Mouse (Mus musculus): ENCODE data around the gene Rora. TPM values are rescaled to one million over a fixed set of nuclear protein-coding genes. Genes with fewer than 3 reads are reported as not detected.
A peak's percentile ranks its signal among the peaks of the same experiment; 100 is the strongest.

The Rora gene
- polyA plus RNA-seq, 1 experiment from 2014 or later: 4.4 TPM

DNA sequence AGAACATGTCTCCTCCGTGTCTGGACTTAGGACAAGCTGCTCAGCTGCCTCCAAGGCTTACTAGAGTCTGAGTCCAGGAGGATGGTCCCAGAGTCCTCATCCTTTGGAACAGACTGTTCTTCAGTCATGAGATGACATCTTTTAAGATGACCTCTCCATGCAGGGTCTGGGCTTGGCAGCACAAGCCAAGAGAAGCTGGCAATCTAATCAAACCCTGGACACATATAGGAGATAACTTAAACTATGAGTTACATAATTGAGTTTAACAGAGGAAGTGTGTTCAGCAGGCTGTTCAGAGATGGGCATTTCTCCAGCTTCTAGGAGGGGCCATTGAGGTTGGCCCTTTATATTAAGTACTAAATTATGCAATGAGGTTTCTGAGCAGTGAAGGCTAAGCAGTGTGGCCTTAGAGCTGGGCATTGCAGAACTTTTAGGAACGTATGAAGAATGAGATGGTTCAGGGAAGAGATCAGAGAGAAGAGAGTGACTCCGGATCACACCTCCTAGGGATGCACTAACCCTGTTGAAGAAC, 42.9 kb downstream of the Rora start:
- H3K4me3 ChIP-seq (ENCODE audit: low read depth, low read length): no peak overlapping the region
- H3K27ac ChIP-seq (ENCODE audit: low read depth): no peak overlapping the region
- DNase-seq (ENCODE audit: low spot score): no peak
- peaks cover 12% of the 10 kb centered on the region; the same call in 1 of the 2 replicates for H3K4me1 ChIP-seq (replicated peaks; ENCODE audit: control insufficient read depth, insufficient read depth, low read length)
- no peak overlapping the region for H3K4me2 ChIP-seq (ENCODE audit: low read length)
- WGBS: 93% methylated on average over 3 of the region's 3 CpGs
- no peaks in the 10 kb centered on the region for H3K36me3 ChIP-seq (ENCODE audit: control insufficient read depth, insufficient read depth, low read length)
- H3K9me3 ChIP-seq (ENCODE audit: control insufficient read depth, low read length): no peaks in the 10 kb centered on the region
- H3K9ac ChIP-seq (ENCODE audit: low read length): no peak overlapping the region
- H3K27me3 ChIP-seq (replicated peaks; ENCODE audit: control insufficient read depth, insufficient read depth, low read length): no peaks in the 10 kb centered on the region
- ATAC-seq (replicated peaks; ENCODE audit: low FRiP score, low TSS enrichment, low read depth): no peak

DNA sequence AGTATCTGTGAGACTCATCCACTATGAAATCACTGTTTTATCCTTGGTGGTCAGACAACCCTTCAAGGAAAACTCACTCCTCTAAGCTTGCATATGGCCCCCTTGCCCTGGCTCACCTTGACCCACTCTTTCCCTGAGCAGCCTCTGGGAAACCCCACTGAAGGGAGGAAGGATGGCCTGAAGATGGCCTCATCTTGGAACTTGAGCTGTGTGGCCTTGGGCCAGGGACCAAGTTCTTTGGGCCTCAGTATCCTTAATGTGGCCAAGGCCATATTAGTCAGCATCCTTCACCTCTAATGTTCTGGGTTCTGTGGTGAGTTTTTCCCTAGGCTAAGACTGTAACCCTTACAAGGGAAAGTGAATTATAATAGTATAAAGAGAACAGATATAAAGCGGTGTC, 45.8 kb downstream of the Rora start:
- H3K9ac ChIP-seq (ENCODE audit: low read length): no peak overlapping the region
- peaks cover 12% of the 10 kb centered on the region; the same call in 1 of the 2 replicates for H3K4me1 ChIP-seq (replicated peaks; ENCODE audit: control insufficient read depth, insufficient read depth, low read length)
- no peak overlapping the region for H3K4me2 ChIP-seq (ENCODE audit: low read length)

DNA sequence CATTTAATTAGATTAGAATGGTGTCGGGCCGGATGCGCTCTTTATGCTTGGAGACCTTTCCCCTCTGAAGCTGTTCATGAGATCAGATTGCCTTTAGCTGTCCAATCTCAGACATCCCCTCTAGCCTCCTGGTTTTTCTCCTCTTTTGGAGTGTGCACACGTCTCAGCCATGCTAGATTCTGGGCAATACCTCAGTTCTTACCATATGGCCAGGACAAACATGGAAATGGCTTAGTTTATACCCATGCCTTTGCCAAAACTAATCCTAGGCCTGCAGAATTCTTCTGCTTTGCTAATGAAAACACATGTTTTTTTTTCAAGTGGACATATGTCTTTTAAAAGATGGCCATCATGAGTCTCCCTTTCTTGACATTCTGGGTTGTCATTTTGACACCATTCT, 46.3 kb downstream of the Rora start:
- no peaks in the 10 kb centered on the region for H3K27me3 ChIP-seq (replicated peaks; ENCODE audit: control insufficient read depth, insufficient read depth, low read length)
- H3K4me3 ChIP-seq (ENCODE audit: low read depth, low read length): no peak overlapping the region
- H3K9me3 ChIP-seq (ENCODE audit: control insufficient read depth, low read length): no peaks in the 10 kb centered on the region
- no peak overlapping the region for H3K9ac ChIP-seq (ENCODE audit: low read length)
- H3K27ac ChIP-seq (ENCODE audit: low read depth): no peak overlapping the region
- ATAC-seq (replicated peaks; ENCODE audit: low FRiP score, low TSS enrichment, low read depth) (no peak), DNase-seq (ENCODE audit: low spot score) (no peak)
- H3K4me1 ChIP-seq (replicated peaks; ENCODE audit: control insufficient read depth, insufficient read depth, low read length): peaks cover 11% of the 10 kb centered on the region; the same call in 1 of the 2 replicates
- no peak overlapping the region for H3K4me2 ChIP-seq (ENCODE audit: low read length)
- WGBS: 61% methylated on average over 4 of the region's 4 CpGs
- H3K36me3 ChIP-seq (ENCODE audit: control insufficient read depth, insufficient read depth, low read length): no peaks in the 10 kb centered on the region

More for the DNA sequence above, 45.8 kb downstream of the Rora start:
- Histone ChIP-seq H3K9me3 (ENCODE audit: control insufficient read depth, low read length) (no peaks in the 10 kb centered on the region), H3K27ac (ENCODE audit: low read depth) (no peak overlapping the region), H3K27me3 (replicated peaks; ENCODE audit: control insufficient read depth, insufficient read depth, low read length) (no peaks in the 10 kb centered on the region), H3K4me3 (ENCODE audit: low read depth, low read length) (no peak overlapping the region), H3K36me3 (ENCODE audit: control insufficient read depth, insufficient read depth, low read length) (no peaks in the 10 kb centered on the region)
- ATAC-seq (replicated peaks; ENCODE audit: low FRiP score, low TSS enrichment, low read depth): no peak
- 86% methylated on average over 1 of the region's 1 CpGs for WGBS
- no peak for DNase-seq (ENCODE audit: low spot score)

DNA sequence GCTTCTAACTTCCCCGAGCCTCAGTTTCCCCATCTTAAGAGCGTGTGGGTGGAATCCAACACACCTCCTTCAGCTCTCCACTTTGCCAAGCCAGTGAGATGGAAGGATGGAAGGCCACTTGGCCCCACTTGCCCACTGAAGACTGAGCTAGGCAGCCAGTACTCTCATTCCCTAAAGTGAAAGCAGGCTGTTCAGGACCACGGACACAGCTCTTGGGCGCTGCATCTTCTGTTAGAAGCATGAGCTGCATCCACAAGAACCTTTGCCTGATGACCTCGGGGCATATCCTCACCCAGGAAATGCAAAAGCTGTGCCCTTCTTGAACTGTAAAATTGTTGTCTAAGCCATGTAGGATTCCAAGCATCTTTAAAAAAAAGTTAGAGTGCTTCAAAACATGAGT, 54.0 kb downstream of the Rora start:
- WGBS: 54% methylated on average over 5 of the region's 5 CpGs
- DNase-seq (ENCODE audit: low spot score) (no peak), ATAC-seq (replicated peaks; ENCODE audit: low FRiP score, low TSS enrichment, low read depth) (no peak)
- H3K9ac ChIP-seq (ENCODE audit: low read length): no peak overlapping the region
- H3K4me3 ChIP-seq (ENCODE audit: low read depth, low read length): no peak overlapping the region
- no peaks in the 10 kb centered on the region for H3K9me3 ChIP-seq (ENCODE audit: control insufficient read depth, low read length)
- no peaks in the 10 kb centered on the region for H3K27me3 ChIP-seq (replicated peaks; ENCODE audit: control insufficient read depth, insufficient read depth, low read length)
- no peak overlapping the region for H3K27ac ChIP-seq (ENCODE audit: low read depth)
- no peaks in the 10 kb centered on the region for H3K36me3 ChIP-seq (ENCODE audit: control insufficient read depth, insufficient read depth, low read length)
- H3K4me1 ChIP-seq (replicated peaks; ENCODE audit: control insufficient read depth, insufficient read depth, low read length): no peaks in the 10 kb centered on the region
- H3K4me2 ChIP-seq (ENCODE audit: low read length): no peak overlapping the region

DNA sequence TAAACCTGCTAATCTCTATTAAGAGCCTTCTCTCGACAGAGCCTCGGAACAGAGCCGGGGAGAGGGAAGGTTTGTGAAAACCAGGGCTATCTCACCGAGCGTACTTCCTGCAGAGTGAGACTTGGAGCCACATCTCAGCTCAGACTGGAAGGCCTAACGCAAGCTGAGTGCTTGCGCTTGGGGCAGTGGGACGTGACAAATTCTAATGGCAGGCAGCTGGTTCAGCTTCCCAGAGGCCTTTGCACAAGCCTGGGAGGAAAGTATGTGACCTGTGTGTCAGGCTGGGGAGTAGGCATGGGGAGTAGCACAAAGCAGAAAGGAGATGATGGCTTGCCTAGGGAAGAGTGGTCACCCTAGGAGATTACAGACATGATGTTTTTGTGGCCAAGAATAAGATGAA, 55.6 kb downstream of the Rora start:
- Histone ChIP-seq H3K36me3 (ENCODE audit: control insufficient read depth, insufficient read depth, low read length) (no peaks in the 10 kb centered on the region), H3K4me2 (ENCODE audit: low read length) (no peak overlapping the region), H3K27ac (ENCODE audit: low read depth) (no peak overlapping the region), H3K4me3 (ENCODE audit: low read depth, low read length) (no peak overlapping the region), H3K4me1 (replicated peaks; ENCODE audit: control insufficient read depth, insufficient read depth, low read length) (no peaks in the 10 kb centered on the region), H3K9me3 (ENCODE audit: control insufficient read depth, low read length) (no peaks in the 10 kb centered on the region), H3K27me3 (replicated peaks; ENCODE audit: control insufficient read depth, insufficient read depth, low read length) (no peaks in the 10 kb centered on the region), H3K9ac (ENCODE audit: low read length) (no peak overlapping the region)
- WGBS: 75% methylated on average over 8 of the region's 8 CpGs
- DNase-seq (ENCODE audit: low spot score): no peak
- ATAC-seq (replicated peaks; ENCODE audit: low FRiP score, low TSS enrichment, low read depth): no peak

DNA sequence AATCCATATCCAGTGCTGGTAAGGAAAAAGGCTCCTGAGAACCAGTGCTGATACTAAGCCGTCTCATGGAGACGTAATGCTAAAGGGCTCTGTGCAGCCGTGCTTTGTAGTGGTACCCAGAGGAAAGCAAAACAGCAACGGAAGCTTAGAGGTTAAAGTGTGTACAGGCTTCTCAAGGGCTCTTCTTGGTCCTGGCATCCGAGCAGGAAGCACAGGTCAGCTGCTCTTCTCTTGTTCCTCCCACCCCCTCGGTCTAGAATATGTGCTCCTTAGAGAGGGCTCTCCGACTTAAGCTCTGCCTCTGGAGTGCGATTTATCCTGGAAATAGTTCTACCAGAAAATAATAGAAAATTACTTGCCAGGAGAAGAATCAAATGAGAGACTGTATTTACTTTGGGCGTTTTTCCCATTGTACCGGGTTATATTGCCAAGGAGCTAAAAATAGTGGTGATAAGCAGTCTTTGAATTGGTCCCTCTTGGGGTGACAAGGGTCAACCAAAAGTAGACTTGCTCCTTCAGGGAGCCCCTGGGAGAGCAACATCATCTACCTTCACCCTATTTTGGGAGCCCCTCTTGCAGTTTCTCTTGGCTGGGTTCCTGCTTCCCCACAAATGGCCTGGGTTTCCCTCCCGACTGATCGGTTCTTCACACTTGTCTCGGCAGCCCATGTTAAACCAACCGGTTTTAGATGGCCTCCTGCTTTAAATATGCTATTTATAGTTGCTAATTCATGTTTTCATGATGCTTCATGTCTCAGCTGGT, 57.5 kb downstream of the Rora start:
- ATAC-seq (replicated peaks; ENCODE audit: low FRiP score, low TSS enrichment, low read depth) (no peak), DNase-seq (ENCODE audit: low spot score) (no peak)
- 75% methylated on average over 14 of the region's 14 CpGs for WGBS
- no peak overlapping the region for H3K9ac ChIP-seq (ENCODE audit: low read length)
- no peaks in the 10 kb centered on the region for H3K9me3 ChIP-seq (ENCODE audit: control insufficient read depth, low read length)
- H3K4me1 ChIP-seq (replicated peaks; ENCODE audit: control insufficient read depth, insufficient read depth, low read length): no peaks in the 10 kb centered on the region
- no peak overlapping the region for H3K4me3 ChIP-seq (ENCODE audit: low read depth, low read length)
- no peak overlapping the region for H3K4me2 ChIP-seq (ENCODE audit: low read length)
- no peaks in the 10 kb centered on the region for H3K36me3 ChIP-seq (ENCODE audit: control insufficient read depth, insufficient read depth, low read length)
- H3K27me3 ChIP-seq (replicated peaks; ENCODE audit: control insufficient read depth, insufficient read depth, low read length): no peaks in the 10 kb centered on the region
- H3K27ac ChIP-seq (ENCODE audit: low read depth): no peak overlapping the region

DNA sequence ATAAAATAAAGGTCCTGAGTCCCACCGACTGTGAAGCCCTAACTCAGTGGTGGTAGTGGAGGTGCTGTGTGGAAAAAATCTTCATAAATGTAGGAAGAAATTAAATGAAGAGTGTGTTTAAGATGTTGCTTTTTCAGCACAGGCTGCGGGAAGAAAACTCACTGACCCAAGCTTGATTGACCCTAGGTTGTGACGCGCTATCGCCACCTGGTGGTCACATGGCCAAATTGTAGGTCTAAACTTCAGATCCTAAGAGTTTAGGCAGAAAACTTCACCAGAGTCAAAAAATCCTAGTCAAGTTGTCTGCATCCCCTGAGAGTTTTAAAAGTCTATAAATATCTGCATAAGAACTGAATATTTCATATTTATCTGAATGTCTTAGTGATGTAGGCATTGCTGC, 63.4 kb downstream of the Rora start:
- ATAC-seq (replicated peaks; ENCODE audit: low FRiP score, low TSS enrichment, low read depth): no peak

DNA sequence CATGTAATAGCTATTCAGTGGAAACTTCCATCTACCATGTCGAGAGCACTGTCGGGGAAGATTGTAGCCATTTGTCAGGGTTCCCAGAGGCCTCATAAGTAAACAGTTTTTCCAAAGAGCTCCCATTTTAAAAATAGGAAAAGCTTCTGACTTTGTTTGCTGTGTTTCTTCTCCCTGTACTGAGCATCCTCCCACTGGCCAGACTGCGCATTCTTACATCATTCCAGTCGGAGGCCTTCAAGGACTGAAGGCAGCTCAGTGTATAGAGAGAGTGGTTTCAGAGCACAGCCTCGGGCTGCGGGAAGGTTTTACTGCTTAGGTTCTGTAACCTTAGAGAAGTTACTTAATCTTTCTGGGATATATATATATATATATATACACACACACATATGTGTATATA, 64.8 kb downstream of the Rora start:
- Histone ChIP-seq H3K9me3 (ENCODE audit: control insufficient read depth, low read length) (no peaks in the 10 kb centered on the region), H3K4me3 (ENCODE audit: low read depth, low read length) (no peak overlapping the region), H3K27me3 (replicated peaks; ENCODE audit: control insufficient read depth, insufficient read depth, low read length) (no peaks in the 10 kb centered on the region), H3K27ac (ENCODE audit: low read depth) (no peak overlapping the region), H3K9ac (ENCODE audit: low read length) (no peak overlapping the region), H3K4me2 (ENCODE audit: low read length) (no peak overlapping the region), H3K4me1 (replicated peaks; ENCODE audit: control insufficient read depth, insufficient read depth, low read length) (no peaks in the 10 kb centered on the region), H3K36me3 (ENCODE audit: control insufficient read depth, insufficient read depth, low read length) (no peaks in the 10 kb centered on the region)
- 80% methylated on average over 6 of the region's 6 CpGs for WGBS
- DNase-seq (ENCODE audit: low spot score) (no peak), ATAC-seq (replicated peaks; ENCODE audit: low FRiP score, low TSS enrichment, low read depth) (no peak)

More for the DNA sequence above, 63.4 kb downstream of the Rora start:
- Histone ChIP-seq H3K27me3 (replicated peaks; ENCODE audit: control insufficient read depth, insufficient read depth, low read length) (no peaks in the 10 kb centered on the region), H3K9ac (ENCODE audit: low read length) (no peak overlapping the region), H3K36me3 (ENCODE audit: control insufficient read depth, insufficient read depth, low read length) (no peaks in the 10 kb centered on the region), H3K4me3 (ENCODE audit: low read depth, low read length) (no peak overlapping the region), H3K4me2 (ENCODE audit: low read length) (no peak overlapping the region), H3K9me3 (ENCODE audit: control insufficient read depth, low read length) (no peaks in the 10 kb centered on the region), H3K4me1 (replicated peaks; ENCODE audit: control insufficient read depth, insufficient read depth, low read length) (no peaks in the 10 kb centered on the region), H3K27ac (ENCODE audit: low read depth) (no peak overlapping the region)
- WGBS: 17% methylated on average over 5 of the region's 5 CpGs
- peak; percentile 64 for DNase-seq (ENCODE audit: low spot score)

DNA sequence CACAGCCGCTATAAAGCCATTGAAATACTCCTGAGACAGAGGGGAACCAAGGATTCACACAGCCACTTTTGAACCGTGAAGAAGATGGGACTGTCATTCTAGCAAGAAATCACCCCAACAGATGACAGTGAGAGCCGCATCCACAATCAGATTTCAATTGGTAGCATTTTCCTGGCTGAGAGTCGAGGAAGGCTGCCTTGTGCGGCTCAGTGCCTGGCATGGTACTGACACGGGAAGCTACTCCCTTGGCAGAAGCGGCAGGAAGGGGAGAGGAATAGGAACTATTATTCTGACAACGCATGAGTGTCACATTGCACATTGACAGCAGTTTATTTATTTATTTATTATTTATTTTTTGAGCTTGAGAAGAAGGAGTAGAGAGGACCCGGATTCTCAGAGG, 65.7 kb downstream of the Rora start:
- no peak overlapping the region for H3K4me2 ChIP-seq (ENCODE audit: low read length)
- WGBS: 89% methylated on average over 9 of the region's 9 CpGs
- no peaks in the 10 kb centered on the region for H3K36me3 ChIP-seq (ENCODE audit: control insufficient read depth, insufficient read depth, low read length)
- no peak overlapping the region for H3K27ac ChIP-seq (ENCODE audit: low read depth)
- H3K4me1 ChIP-seq (replicated peaks; ENCODE audit: control insufficient read depth, insufficient read depth, low read length): no peaks in the 10 kb centered on the region
- ATAC-seq (replicated peaks; ENCODE audit: low FRiP score, low TSS enrichment, low read depth): no peak
- no peak overlapping the region for H3K4me3 ChIP-seq (ENCODE audit: low read depth, low read length)
- no peak for DNase-seq (ENCODE audit: low spot score)
- no peaks in the 10 kb centered on the region for H3K9me3 ChIP-seq (ENCODE audit: control insufficient read depth, low read length)
- H3K9ac ChIP-seq (ENCODE audit: low read length): no peak overlapping the region
- H3K27me3 ChIP-seq (replicated peaks; ENCODE audit: control insufficient read depth, insufficient read depth, low read length): no peaks in the 10 kb centered on the region

All from intestine, embryonic 14.5 days (tissue).